Comparison of ENCODE assay signal across 8 mouse cellular contexts in the genomic region with DNA sequence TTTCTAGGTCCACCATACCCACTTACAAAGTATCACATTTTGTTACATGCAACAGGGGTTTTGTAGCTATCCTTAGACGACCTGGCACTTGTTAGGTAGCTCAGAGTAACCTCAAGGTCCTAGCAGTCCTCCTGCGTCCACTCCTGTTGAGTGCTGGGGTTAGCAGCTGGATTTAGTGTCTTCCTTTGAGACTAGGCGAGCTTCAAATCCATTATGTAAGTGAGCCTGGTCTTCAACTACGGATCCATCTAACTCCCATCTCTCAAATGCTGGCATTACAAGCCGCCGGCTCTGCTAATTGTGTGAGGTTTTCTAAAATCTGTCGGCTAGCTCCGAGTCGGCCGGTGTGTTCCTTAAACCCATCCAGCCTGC. TPM values are rescaled to one million over a fixed set of nuclear protein-coding genes. Genes with fewer than 3 reads are reported as not detected.
DNase-seq lines count a peak whose midpoint lies in the region; ATAC-seq and TF ChIP-seq lines count a peak whose summit lies in the region.

No protein-coding gene starts in this region.

- no peak for ATAC-seq in heart, embryonic 14.5 days (ENCODE audit: insufficient number of reproducible peaks, insufficient read depth, low FRiP score, low read depth)
- ATAC-seq in forebrain, postnatal 0 days, result no peak
- no peak for ATAC-seq in liver, postnatal 0 days

- H3K9me3 ChIP-seq in heart, embryonic 14.5 days (ENCODE audit: control insufficient read depth, low read length), result no peaks in the 10 kb centered on the region
- no peaks in the 10 kb centered on the region for H3K9me3 ChIP-seq in ES-Bruce4 (replicated peaks; ENCODE audit: control insufficient read depth, insufficient read depth, low read length, poor library complexity, severe bottlenecking)
- H3K9me3 ChIP-seq in forebrain, postnatal 0 days (ENCODE audit: low read length), result no peaks in the 10 kb centered on the region
- no peaks in the 10 kb centered on the region for H3K9me3 ChIP-seq in liver, postnatal 0 days (ENCODE audit: low read length)

- no peak for TF ChIP-seq EP300 in ES-Bruce4 (IDR thresholded peaks at IDR 0.05; ENCODE audit: insufficient read depth, low read depth, low read length)
- no peak for TF ChIP-seq EP300 in liver, postnatal 0 days (IDR thresholded peaks at IDR 0.05; ENCODE audit: low read depth)

- no peak for DNase-seq in heart, postnatal 25 days (ENCODE audit: low spot score)
- no peak for DNase-seq in forebrain, postnatal 0 days
- DNase-seq in liver, postnatal 0 days, result no peak
- DNase-seq in left cerebral cortex, adult 9 months (ENCODE audit: low spot score in 2 of 2), result no peak
- DNase-seq in B cell, adult 2 months, result no peak
- DNase-seq in adrenal gland, adult (ENCODE audit: inconsistent age in 2 of 2, low spot score in 1 of 2), result no peak

- no peaks in the 10 kb centered on the region for H3K27me3 ChIP-seq in heart, embryonic 14.5 days (ENCODE audit: control insufficient read depth, insufficient read depth, low read length)
- H3K27me3 ChIP-seq in ES-Bruce4 (ENCODE audit: control insufficient read depth, insufficient read depth, low read length, poor library complexity, severe bottlenecking), result no peaks in the 10 kb centered on the region
- no peaks in the 10 kb centered on the region for H3K27me3 ChIP-seq in forebrain, postnatal 0 days (ENCODE audit: insufficient read depth, low read length)
- no peaks in the 10 kb centered on the region for H3K27me3 ChIP-seq in liver, postnatal 0 days (ENCODE audit: insufficient read depth, low read length)

- peak overlapping the region; percentile 73 for H3K4me2 ChIP-seq in heart, embryonic 14.5 days (ENCODE audit: low read length)
- H3K4me2 ChIP-seq in forebrain, postnatal 0 days (ENCODE audit: low read depth), result peak overlapping the region; percentile 53
- H3K4me2 ChIP-seq in liver, postnatal 0 days (ENCODE audit: low read depth, low read length), result peak overlapping the region; percentile 93

- WGBS in heart, embryonic 14.5 days, result 12% methylated on average over 10 of the region's 10 CpGs
- 8% methylated on average over 10 of the region's 10 CpGs for WGBS in forebrain, postnatal 0 days
- WGBS in liver, postnatal 0 days (ENCODE audit: insufficient replicate concordance), result 16% methylated on average over 10 of the region's 10 CpGs

- TF ChIP-seq CTCF in ES-Bruce4 (IDR thresholded peaks at IDR 0.05; ENCODE audit: low read depth, low read length), result no peak
- no peak for TF ChIP-seq CTCF in forebrain, postnatal 0 days (IDR thresholded peaks at IDR 0.05; ENCODE audit: low read depth)
- TF ChIP-seq CTCF in liver, postnatal 0 days (IDR thresholded peaks at IDR 0.05; ENCODE audit: low read depth), result no peak

- TF ChIP-seq POLR2A in ES-Bruce4 (IDR thresholded peaks at IDR 0.05; ENCODE audit: insufficient read depth, low read length), result no peak

- peak overlapping the region; percentile 91 to 94 for H3K4me3 ChIP-seq in heart, embryonic 14.5 days (ENCODE audit: control insufficient read depth in 1 of 2, insufficient read depth in 1 of 2, low read depth in 1 of 2, low read length in 2 of 2)
- peak overlapping the region; percentile 42 for H3K4me3 ChIP-seq in ES-Bruce4 (ENCODE audit: low read depth, low read length)
- peak overlapping the region; percentile 96 for H3K4me3 ChIP-seq in forebrain, postnatal 0 days (ENCODE audit: low read depth, low read length)
- peak overlapping the region; percentile 84 for H3K4me3 ChIP-seq in liver, postnatal 0 days (ENCODE audit: low read depth, low read length)

- H3K9ac ChIP-seq in heart, embryonic 14.5 days (ENCODE audit: low read length), result peak overlapping the region; percentile 90
- H3K9ac ChIP-seq in ES-Bruce4 (ENCODE audit: low read depth, poor library complexity, severe bottlenecking), result peak overlapping the region; percentile 85
- peak overlapping the region; percentile 98 for H3K9ac ChIP-seq in forebrain, postnatal 0 days
- no peak overlapping the region for H3K9ac ChIP-seq in liver, postnatal 0 days (replicated peaks)

- H3K36me3 ChIP-seq in heart, embryonic 14.5 days (ENCODE audit: control insufficient read depth, insufficient read depth, low read length), result peaks cover 31% of the 10 kb centered on the region
- H3K36me3 ChIP-seq in ES-Bruce4 (ENCODE audit: control insufficient read depth, insufficient read depth, low read length, poor library complexity, severe bottlenecking), result 0 out of 2 replicates have a peak, but pooled peaks cover 2% of the 10 kb centered on the region
- H3K36me3 ChIP-seq in forebrain, postnatal 0 days (ENCODE audit: insufficient read depth), result peaks cover 12% of the 10 kb centered on the region; the same call in 1 of the 2 replicates
- no peaks in the 10 kb centered on the region for H3K36me3 ChIP-seq in liver, postnatal 0 days (replicated peaks; ENCODE audit: insufficient read depth, low read length)

- no peak overlapping the region for H3K27ac ChIP-seq in heart, embryonic 14.5 days (replicated peaks in 1 of 2; ENCODE audit: control insufficient read depth in 1 of 2, insufficient read depth in 1 of 2, low read depth in 2 of 2, low read length in 2 of 2)
- H3K27ac ChIP-seq in ES-Bruce4 (ENCODE audit: insufficient read depth, low read length), result no peak overlapping the region
- peak overlapping the region; percentile 74 for H3K27ac ChIP-seq in forebrain, postnatal 0 days (ENCODE audit: low read depth, low read length)
- no peak overlapping the region for H3K27ac ChIP-seq in liver, postnatal 0 days (ENCODE audit: low read depth)

- H3K4me1 ChIP-seq in heart, embryonic 14.5 days (ENCODE audit: control insufficient read depth in 2 of 2, insufficient read depth in 2 of 2, low read length in 2 of 2), result peaks cover 4 to 13% of the 10 kb centered on the region in 2 experiments; a peak in 3 of 4 replicates
- H3K4me1 ChIP-seq in ES-Bruce4 (ENCODE audit: control insufficient read depth, insufficient read depth, low read length), result no peaks in the 10 kb centered on the region
- peaks cover 8% of the 10 kb centered on the region; the same call in 1 of the 2 replicates for H3K4me1 ChIP-seq in forebrain, postnatal 0 days (ENCODE audit: insufficient read depth)
- H3K4me1 ChIP-seq in liver, postnatal 0 days (ENCODE audit: insufficient read depth), result peaks cover 5% of the 10 kb centered on the region; the same call in 1 of the 2 replicates

- intact Hi-C loops in heart, postnatal 25 days (cut with DNase I), result loop anchor here (5.0 kb wide), 2 partner anchors 43 to 88 kb away; partner anchors contain the start of genes Hnrnph3 and Pbld2

RNA-seq across cellular contexts. Expression of gene Rufy2, which starts 0.4 kb away (rescaled TPM):
- polyA plus RNA-seq in heart, embryonic 14.5 days (2014; fragmentation: Nextera tagmentation; extraction: Ambion mirVana), result 15.5 and 15.8 TPM in 2 replicates
- 10 to 100 TPM in 1 of 2 experiments, 1 to 10 TPM in 1; 9.7 to 10.9 TPM for total RNA-seq in heart, postnatal 25 days (2021)
- 30.7 and 32.0 TPM in 2 replicates for polyA plus RNA-seq in ES-Bruce4 (2011; ENCODE audit: insufficient read depth, insufficient read length, low read depth, missing spikeins)
- 50.9 and 55.6 TPM in 2 replicates for total RNA-seq in forebrain, postnatal 0 days (2014; rRNA removed)
- 43.7 and 58.6 TPM in 2 replicates for polyA plus RNA-seq in forebrain, postnatal 0 days (2015; fragmentation: Nextera tagmentation; extraction: Ambion mirVana)
- polyA plus RNA-seq in liver, postnatal 0 days (2015; fragmentation: Nextera tagmentation; extraction: Ambion mirVana), result 2.8 and 2.9 TPM in 2 replicates

RNA-seq across cellular contexts. Expression of gene Dna2, which starts 32.8 kb away (rescaled TPM):
- 13.3 and 13.7 TPM in 2 replicates for polyA plus RNA-seq in heart, embryonic 14.5 days (2014; fragmentation: Nextera tagmentation; extraction: Ambion mirVana)
- total RNA-seq in heart, postnatal 25 days (2021), result under 1 TPM; 0.75 TPM
- 39.5 and 46.7 TPM in 2 replicates for polyA plus RNA-seq in ES-Bruce4 (2011; ENCODE audit: insufficient read depth, insufficient read length, low read depth, missing spikeins)
- 2.8 and 2.9 TPM in 2 replicates for total RNA-seq in forebrain, postnatal 0 days (2014; rRNA removed)
- 1.8 and 2.0 TPM in 2 replicates for polyA plus RNA-seq in forebrain, postnatal 0 days (2015; fragmentation: Nextera tagmentation; extraction: Ambion mirVana)
- 10.6 and 11.0 TPM in 2 replicates for polyA plus RNA-seq in liver, postnatal 0 days (2015; fragmentation: Nextera tagmentation; extraction: Ambion mirVana)

RNA-seq across cellular contexts. Expression of gene Hnrnph3, which starts 44.4 kb away (rescaled TPM):
- 42.8 and 47.3 TPM in 2 replicates for polyA plus RNA-seq in heart, embryonic 14.5 days (2014; fragmentation: Nextera tagmentation; extraction: Ambion mirVana)
- 10 to 100 TPM; 30.7 to 32.3 TPM for total RNA-seq in heart, postnatal 25 days (2021)
- polyA plus RNA-seq in ES-Bruce4 (2011; ENCODE audit: insufficient read depth, insufficient read length, low read depth, missing spikeins), result 121 and 135 TPM in 2 replicates
- 18.1 and 19.6 TPM in 2 replicates for total RNA-seq in forebrain, postnatal 0 days (2014; rRNA removed)
- 62.4 and 76.9 TPM in 2 replicates for polyA plus RNA-seq in forebrain, postnatal 0 days (2015; fragmentation: Nextera tagmentation; extraction: Ambion mirVana)
- 12.1 and 12.4 TPM in 2 replicates for polyA plus RNA-seq in liver, postnatal 0 days (2015; fragmentation: Nextera tagmentation; extraction: Ambion mirVana)

RNA-seq across cellular contexts. Expression of gene Pbld2, which starts 44.5 kb away (rescaled TPM):
- polyA plus RNA-seq in heart, embryonic 14.5 days (2014; fragmentation: Nextera tagmentation; extraction: Ambion mirVana), result 0.46 and 1.3 TPM in 2 replicates
- total RNA-seq in heart, postnatal 25 days (2021), result 1 to 10 TPM; 7.0 to 8.0 TPM
- 0.79 and 1.3 TPM in 2 replicates for polyA plus RNA-seq in ES-Bruce4 (2011; ENCODE audit: insufficient read depth, insufficient read length, low read depth, missing spikeins)
- 0.23 and 1.3 TPM in 2 replicates for total RNA-seq in forebrain, postnatal 0 days (2014; rRNA removed)
- 0.44 and 0.73 TPM in 2 replicates for polyA plus RNA-seq in forebrain, postnatal 0 days (2015; fragmentation: Nextera tagmentation; extraction: Ambion mirVana)
- 15.0 and 17.3 TPM in 2 replicates for polyA plus RNA-seq in liver, postnatal 0 days (2015; fragmentation: Nextera tagmentation; extraction: Ambion mirVana)

RNA-seq across cellular contexts. Expression of gene Slc25a16, which starts 59.2 kb away (rescaled TPM):
- 14.8 and 14.9 TPM in 2 replicates for polyA plus RNA-seq in heart, embryonic 14.5 days (2014; fragmentation: Nextera tagmentation; extraction: Ambion mirVana)
- 10 to 100 TPM; 23.0 to 23.2 TPM for total RNA-seq in heart, postnatal 25 days (2021)
- polyA plus RNA-seq in ES-Bruce4 (2011; ENCODE audit: insufficient read depth, insufficient read length, low read depth, missing spikeins), result 11.3 and 11.6 TPM in 2 replicates
- 23.1 and 25.1 TPM in 2 replicates for total RNA-seq in forebrain, postnatal 0 days (2014; rRNA removed)
- 10.4 and 15.1 TPM in 2 replicates for polyA plus RNA-seq in forebrain, postnatal 0 days (2015; fragmentation: Nextera tagmentation; extraction: Ambion mirVana)
- 13.9 and 14.3 TPM in 2 replicates for polyA plus RNA-seq in liver, postnatal 0 days (2015; fragmentation: Nextera tagmentation; extraction: Ambion mirVana)

Comparison
In these comparisons a context has a peak if more than half of its experiments do, and no peak if none do; other contexts are left out.
1. H3K4me3 ChIP-seq: peak in every context shown above with its lines; median percentile 96 in forebrain, postnatal 0 days; 92 in heart, embryonic 14.5 days; 84 in liver, postnatal 0 days; 42 in ES-Bruce4.